Comparison of ENCODE assay signal across 22 mouse cellular contexts in genomic region chr1:21635406-21635805, GRCm38 (mm10).
DNase-seq lines count a peak whose midpoint lies in the region; ATAC-seq lines count a peak whose summit lies in the region.
"Had no signal": no experiment of that assay in that cellular context is flagged by ENCODE, and none has a peak within 500 bp of the region (broad histone marks: within the 10 kb centered on the region; RNA-seq: fewer than 3 reads in every experiment).

No protein-coding gene starts in this region.

- 69% methylated on average over 2 of the region's 2 CpGs for WGBS in midbrain, embryonic 16.5 days

- ATAC-seq in midbrain, embryonic 16.5 days: no peak
- ATAC-seq: inflammation-experienced regulatory T-cells, adult 6 months; liver, postnatal 0 days had no signal

- no peaks in the 10 kb centered on the region for H3K36me3 ChIP-seq in midbrain, embryonic 16.5 days (ENCODE audit: control insufficient read depth, insufficient read depth, low read length)
- H3K36me3 ChIP-seq: embryonic facial prominence, embryonic 15.5 days; heart, embryonic 13.5 days; hindbrain, embryonic 13.5 days; limb, embryonic 10.5 days; neural tube, embryonic 15.5 days had no signal

- H3K4me2 ChIP-seq in midbrain, embryonic 16.5 days (ENCODE audit: low read length): no peak overlapping the region
- H3K4me2 ChIP-seq: embryonic facial prominence, embryonic 15.5 days; heart, embryonic 13.5 days; hindbrain, embryonic 13.5 days; neural tube, embryonic 15.5 days had no signal

- no peak overlapping the region for H3K4me3 ChIP-seq in midbrain, embryonic 16.5 days (ENCODE audit: low read depth, low read length)
- H3K4me3 ChIP-seq: embryonic facial prominence, embryonic 15.5 days; heart, embryonic 13.5 days; hindbrain, embryonic 13.5 days; limb, embryonic 10.5 days; megakaryocyte, embryonic 14.5 days; neural tube, embryonic 15.5 days had no signal

- H3K9ac ChIP-seq in midbrain, embryonic 16.5 days (ENCODE audit: low read depth, low read length): no peak overlapping the region
- H3K9ac ChIP-seq: embryonic facial prominence, embryonic 15.5 days; heart, embryonic 13.5 days; hindbrain, embryonic 13.5 days; liver, postnatal 0 days; neural tube, embryonic 15.5 days had no signal

- peak; percentile 6 for DNase-seq in cerebellum, postnatal 10 days
- DNase-seq in cerebellum, adult 11 months: no peak
- DNase-seq in heart, adult 18-20 months: peak; percentile 15 to 44
- no peak for DNase-seq in heart, adult 11 months
- peak; percentile 9 for DNase-seq in layer of hippocampus, adult 9-11 months
- DNase-seq in layer of hippocampus, adult 9-10 months (ENCODE audit: low spot score): no peak
- DNase-seq in brain, embryonic 18.5 days (ENCODE audit: low read depth, low spot score): peak; percentile 26
- DNase-seq: adrenal gland, adult 2 months; embryo, embryonic 11 days; kidney, adult 2 months; kidney, postnatal 14 days; liver, postnatal 0 days; midbrain, embryonic 14.5 days; thymus, postnatal 36 days had no signal

- no peaks in the 10 kb centered on the region for H3K4me1 ChIP-seq in midbrain, embryonic 16.5 days (ENCODE audit: control insufficient read depth, insufficient read depth, low read length)
- H3K4me1 ChIP-seq: embryonic facial prominence, embryonic 15.5 days; hindbrain, embryonic 13.5 days; limb, embryonic 10.5 days; megakaryocyte, embryonic 14.5 days; neural tube, embryonic 15.5 days had no signal

- no peaks in the 10 kb centered on the region for H3K27me3 ChIP-seq in midbrain, embryonic 16.5 days (ENCODE audit: control insufficient read depth, insufficient read depth, low read depth, low read length)
- H3K27me3 ChIP-seq: embryonic facial prominence, embryonic 15.5 days; heart, embryonic 13.5 days; hindbrain, embryonic 13.5 days; megakaryocyte, embryonic 14.5 days; neural tube, embryonic 15.5 days had no signal

- H3K27ac ChIP-seq in midbrain, embryonic 16.5 days (ENCODE audit: low read length): no peak overlapping the region
- H3K27ac ChIP-seq: embryonic facial prominence, embryonic 15.5 days; heart, embryonic 13.5 days; hindbrain, embryonic 13.5 days; limb, embryonic 10.5 days; neural tube, embryonic 15.5 days had no signal

- no peaks in the 10 kb centered on the region for H3K9me3 ChIP-seq in midbrain, embryonic 16.5 days (replicated peaks; ENCODE audit: control insufficient read depth, low read length, poor library complexity, severe bottlenecking)
- H3K9me3 ChIP-seq: embryonic facial prominence, embryonic 15.5 days; heart, embryonic 13.5 days; hindbrain, embryonic 13.5 days; limb, embryonic 10.5 days; megakaryocyte, embryonic 14.5 days; neural tube, embryonic 15.5 days had no signal

Comparison
In these comparisons a context has a peak if more than half of its experiments do, and no peak if none do; other contexts are left out.
1. DNase-seq: peak in cerebellum, postnatal 10 days (2 of 2), heart, adult 18-20 months (2 of 2), layer of hippocampus, adult 9-11 months (single experiment) and brain, embryonic 18.5 days (single experiment); none in cerebellum, adult 11 months (single experiment), heart, adult 11 months (single experiment) and layer of hippocampus, adult 9-10 months (single experiment).